Mouse (Mus musculus) inflammation-experienced regulatory T-cells, adult 6 months (primary cell): ENCODE results near the gene Nrp1. TPM values are rescaled to one million over a fixed set of nuclear protein-coding genes. Genes with fewer than 3 reads are reported as not detected.

Experiments
- ATAC-seq: one replicate; pipeline ENCODE4 v1.8.0; 2017
- polyA plus RNA-seq, 3 experiments: library from polyadenylated mRNA; unstranded; fragments of 100-300 nt; shearing (Covaris generic); gene quantifications; one replicate each; pipeline ENCODE4 v1.2.1; 2017

The Nrp1 gene
- polyA plus RNA-seq, 3 experiments from 2014 or later = 145 to 329 (median 260) TPM

DNA sequence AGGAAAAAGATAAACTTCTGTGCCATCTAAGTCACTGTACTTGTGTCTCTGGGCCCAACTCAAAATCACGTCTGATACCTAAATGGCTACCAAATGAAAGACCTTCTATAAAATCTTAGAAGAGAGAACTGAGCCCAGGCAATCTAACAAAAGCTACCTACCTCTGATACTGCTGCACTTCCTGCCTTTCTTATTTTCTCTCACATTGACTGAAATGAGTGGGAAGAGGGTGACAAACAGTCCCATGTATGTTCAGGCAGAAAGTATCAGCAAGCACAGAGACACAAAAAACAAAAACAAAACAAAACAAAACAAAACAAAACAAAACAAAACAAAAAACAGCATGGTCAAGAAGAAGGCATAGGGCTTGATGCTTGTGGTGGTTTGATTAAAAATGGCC lies 153.3 kb downstream of the Nrp1 start:
- ATAC-seq = peak; percentile 52

DNA sequence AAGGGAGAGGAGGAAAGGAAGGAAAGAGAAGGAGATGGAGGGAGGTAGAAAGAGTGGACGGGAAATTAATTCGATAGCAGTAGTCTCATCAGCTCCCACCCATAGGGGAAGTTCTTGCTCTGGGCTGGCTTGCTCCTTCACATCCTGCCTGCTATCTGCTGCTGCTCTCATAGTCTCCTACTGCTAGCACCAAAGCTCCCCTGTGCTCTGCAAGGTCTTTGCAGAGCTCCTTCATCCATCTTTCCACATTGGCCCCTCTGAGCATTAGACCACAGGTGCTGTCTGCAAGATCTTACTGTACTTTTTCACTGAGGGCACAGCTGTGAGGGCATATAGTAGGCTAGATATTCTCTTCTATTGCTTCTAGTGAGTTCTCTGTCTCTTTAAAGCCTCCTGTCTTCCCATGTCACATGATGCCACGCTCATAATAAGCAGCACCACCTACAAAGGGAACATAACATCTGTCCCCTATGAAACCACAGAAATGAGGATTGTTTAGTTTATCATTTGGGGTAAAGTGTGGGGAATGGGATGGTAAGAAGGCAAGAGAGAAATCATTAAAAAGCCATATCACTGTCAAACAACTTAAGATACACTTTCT lies 158.5 kb downstream of the Nrp1 start:
- peak; percentile 59 for ATAC-seq

DNA sequence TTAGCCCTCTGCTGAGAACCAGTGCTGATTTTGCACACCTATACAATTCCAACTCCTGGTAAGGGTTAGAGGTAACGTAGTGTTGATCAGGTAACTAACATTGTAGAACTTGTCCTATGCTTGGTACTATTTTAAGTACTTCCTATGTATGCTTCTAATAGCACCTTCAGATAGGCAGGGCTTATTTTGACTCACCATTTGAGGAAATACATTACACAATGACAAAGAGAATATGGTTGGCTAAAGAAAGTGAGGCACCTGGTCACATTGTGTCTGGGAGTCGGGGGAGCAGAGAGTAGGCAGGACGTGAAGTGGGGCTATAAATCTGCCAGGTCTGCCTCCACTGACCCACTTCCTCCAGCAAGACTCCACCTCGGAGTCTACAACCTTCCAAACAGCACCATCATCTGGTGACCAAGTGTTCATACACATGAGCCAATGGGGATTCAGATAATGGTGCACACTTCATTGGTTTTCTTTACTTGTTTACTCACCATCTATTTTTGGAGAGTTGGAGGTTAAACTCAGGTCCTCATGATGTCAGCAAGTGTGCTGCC lies 159.2 kb downstream of the Nrp1 start:
- ATAC-seq = peak; percentile 48

DNA sequence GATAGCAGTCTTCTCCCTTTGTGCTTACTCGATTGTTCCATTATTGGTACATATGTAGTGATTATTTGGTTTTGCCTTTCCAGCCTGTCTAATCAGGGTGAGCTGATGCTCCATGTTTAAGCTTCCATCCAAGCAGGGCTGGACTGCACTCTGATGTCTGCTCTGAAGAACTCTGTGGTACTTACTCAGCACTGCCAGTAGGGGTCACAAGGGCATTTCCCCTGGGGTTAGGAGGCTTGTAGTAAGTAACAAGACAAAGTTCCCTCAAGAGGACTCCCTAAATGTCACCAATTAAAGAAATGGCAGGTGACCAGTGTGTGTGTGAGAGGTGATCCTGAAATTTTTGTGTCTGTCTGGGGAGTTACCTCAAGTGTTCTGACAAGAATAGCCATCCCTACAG lies 161.0 kb downstream of the Nrp1 start:
- ATAC-seq = peak; percentile 67

DNA sequence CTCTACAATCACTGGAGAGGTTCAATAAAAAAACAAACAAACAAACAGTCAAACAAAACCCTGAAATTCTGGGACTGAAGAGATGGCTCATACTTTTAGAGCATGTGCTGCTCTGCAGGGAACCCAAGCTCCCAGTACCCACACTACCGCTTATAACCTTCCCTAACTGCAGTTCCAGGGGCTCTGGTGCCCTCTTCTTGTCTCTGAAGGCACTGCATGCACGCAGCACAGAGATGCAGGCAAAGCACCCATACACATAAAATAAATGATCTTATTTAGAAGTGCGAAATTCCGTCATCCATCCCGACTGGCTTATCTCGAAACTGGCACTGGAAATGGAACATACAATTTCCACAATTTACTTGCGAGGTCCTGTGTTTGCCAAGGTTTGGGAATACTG lies 165.4 kb downstream of the Nrp1 start:
- ATAC-seq = no peak

DNA sequence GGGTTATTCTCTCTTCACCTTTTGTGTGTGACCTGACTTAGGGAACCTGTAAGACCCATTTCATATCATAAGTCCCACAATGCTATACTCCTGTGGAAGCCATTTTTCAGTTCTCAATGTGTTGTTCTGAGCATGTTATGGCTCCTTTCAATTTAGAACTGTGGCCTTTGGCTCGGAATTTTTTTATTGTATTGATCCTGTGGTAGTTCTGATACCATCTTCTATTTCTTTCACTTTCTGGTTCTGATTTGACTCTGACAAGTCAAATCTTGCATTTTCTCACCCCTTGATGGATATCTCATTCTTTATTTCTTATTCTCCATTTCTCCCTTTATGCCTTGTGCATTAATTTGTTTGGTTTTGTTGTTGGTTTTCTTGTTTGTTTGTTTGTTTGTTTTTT lies 167.5 kb downstream of the Nrp1 start:
- ATAC-seq = no peak

DNA sequence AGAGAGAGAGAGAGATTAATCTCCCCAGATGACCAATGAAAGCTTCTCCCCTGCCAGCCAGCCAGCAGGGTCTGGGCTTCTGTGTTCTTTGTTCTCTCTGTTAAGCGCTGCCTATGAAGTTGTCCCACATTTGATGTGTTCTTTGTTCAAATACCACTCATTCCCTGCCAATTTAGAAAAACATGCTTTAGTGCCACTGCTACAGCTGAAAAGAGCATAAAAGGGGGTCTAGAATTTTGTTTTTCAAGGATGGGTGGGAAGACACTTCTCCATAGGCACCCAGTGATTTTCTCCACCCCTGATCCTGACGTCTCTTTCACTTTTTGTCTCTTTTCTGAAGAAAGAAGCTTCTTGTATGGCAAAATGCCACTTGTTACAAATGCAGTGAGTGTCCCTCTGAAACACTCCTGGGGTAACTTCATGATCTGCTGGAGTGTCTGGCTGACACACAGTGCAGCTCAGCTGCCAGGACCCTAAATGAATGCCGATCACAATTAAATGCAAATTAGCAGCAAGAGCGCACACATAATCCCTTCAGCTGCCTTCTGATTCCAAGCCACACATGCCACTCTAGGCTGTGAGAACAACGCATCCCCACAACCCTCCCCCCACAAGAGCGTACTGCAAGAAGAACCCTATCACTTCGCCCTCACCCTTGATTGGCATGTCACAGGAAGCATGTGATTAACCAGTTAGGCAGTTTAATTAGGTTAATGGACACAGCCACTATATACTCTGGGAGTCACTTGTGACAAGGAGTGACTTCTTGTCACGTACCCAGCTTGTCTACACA lies 170.4 kb downstream of the Nrp1 start:
- peak; percentile 61 for ATAC-seq

DNA sequence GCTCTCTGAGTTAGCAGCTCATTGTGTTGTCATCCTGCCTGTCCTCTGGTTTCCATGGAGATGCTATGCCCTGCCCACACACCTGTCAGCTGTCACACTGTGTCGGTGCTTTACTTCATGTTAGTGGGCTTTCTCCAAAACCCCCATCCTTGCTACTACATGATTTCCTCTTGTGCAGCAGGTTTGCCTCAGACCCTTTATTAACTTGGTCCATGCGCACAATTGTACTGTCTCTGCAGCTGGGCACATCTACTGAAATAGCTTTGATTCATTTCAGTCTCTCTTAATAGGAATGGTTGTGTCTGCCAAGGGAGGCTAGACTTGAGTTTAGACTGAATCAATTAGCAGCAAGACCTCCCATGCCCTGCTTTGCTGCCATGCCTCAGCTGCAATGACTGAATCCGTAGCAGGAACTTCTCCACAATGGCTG lies 176.1 kb downstream of the Nrp1 start:
- peak; percentile 87 for ATAC-seq

DNA sequence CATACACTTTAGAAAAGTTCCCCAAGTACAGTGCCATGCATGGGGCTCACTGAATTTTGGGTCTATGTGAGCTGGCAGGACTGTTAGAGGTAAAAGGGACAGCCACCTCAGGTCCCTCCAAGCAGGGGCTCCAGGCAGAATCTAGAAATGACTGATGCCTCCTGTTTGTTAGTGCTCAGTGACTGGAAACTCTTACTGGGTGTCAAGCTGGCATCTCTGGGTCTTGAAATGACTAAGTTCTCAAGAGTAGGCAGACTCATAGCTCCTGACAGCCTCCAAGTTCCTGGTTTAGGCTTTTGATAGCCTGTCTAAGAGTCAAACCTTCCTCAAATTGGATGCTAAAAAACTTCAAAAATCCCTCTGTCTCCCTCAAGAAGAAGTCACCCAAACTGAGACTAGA lies 177.3 kb downstream of the Nrp1 start:
- peak; percentile 69 for ATAC-seq

DNA sequence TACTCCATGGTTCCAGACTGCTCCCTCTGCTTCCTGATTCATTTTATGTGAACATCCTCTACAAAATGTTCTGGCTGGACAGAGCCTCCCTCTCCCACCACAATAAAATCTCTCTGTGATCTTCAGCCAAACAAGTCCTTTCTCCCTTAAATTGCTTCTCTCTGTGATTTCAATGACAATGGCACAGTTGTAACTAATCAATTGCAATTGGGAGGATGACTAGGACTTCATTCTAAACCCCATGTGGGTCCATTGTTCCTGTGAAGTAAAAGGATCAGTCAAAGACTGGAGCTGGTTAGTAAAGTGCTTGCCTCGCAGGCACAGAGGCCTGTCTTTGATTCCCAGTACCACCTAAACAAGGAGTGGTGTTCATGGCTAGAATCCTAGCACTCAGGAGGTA lies 180.0 kb downstream of the Nrp1 start:
- no peak for ATAC-seq

DNA sequence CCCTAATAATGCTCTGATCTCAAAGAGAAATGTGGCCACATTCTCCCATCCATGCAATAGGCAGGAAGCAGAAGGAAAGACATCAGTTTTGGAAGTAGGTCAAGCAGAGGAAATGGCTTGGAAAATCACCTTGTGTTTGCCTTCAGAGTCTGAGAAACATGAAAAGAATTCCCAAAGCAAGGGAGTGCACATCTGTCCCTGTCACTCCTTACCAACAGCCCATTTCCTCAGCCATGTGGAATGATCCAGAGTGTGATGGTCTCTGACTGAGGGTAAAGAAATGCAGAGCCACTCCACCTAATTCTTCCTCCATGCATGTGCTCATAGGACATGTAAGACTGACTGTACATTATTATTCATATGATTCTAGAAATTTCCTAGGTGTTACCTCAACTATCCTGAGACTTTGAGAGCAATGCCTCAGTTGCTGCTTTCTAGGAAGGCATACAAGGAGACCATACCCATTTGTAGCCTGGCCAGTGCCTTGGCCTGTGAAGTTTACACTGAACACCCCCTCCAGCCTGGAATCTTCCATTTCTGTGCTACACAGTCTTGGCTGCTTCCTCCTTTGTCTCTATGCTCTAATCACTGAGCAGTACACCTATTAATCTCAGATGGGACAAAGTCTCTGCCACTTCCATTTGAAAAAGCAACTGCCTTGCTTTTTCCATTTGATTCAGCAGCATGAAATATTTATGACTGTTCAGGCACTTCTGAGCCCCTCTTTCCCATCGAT lies 183.1 kb downstream of the Nrp1 start:
- ATAC-seq = peak; percentile 20

DNA sequence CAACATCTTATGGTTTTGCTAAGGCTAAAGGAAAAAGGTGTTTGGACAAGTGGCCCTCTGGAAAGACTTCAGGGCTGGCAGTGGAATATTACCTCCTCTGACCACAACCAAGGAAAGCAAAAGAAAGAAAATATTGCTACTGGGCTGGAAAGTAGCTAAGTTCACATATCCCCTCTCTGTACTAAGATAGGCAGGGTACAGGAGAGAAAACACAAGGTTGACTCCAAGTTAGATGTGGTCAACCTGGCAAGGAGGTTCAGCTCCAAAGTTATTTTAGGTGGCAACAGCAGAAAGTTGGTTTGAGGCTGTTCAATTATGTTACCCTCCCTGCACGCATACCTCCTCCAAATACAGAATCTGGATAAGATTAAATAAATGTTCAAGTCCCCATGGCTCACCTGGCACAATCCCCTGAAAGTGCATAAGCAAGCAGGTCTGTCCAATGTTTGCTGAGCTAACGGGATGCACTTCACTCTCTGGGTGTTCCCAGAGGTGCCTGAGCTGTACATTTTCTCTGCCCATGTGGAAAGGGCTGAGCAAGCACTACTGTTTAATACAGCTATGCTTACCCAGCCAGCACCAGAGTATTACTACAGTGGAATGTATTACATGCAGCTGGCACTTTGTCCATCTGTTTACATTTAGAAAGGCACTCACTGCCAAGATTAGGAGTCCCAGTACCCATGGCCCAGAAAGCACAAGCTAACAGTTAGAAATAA lies 185.9 kb downstream of the Nrp1 start:
- ATAC-seq = no peak

DNA sequence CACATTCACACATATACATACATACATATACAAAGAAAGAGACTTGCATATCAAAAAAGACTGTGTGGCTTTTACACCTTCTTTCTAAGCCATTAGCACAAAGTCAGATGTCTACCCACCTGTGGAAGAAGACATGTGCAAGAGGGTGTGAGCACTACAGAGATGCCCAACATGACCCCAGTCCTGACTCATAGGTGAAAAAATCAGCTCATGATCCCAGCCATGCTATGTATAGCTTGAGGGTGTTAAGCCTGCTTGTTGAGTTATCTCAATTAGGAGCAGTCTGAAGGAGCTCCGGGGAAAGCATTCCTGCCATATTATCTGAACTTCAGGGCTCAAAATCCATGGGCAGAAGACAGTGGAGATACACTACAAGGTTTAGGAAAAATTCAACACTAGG lies 187.9 kb downstream of the Nrp1 start:
- ATAC-seq = no peak

DNA sequence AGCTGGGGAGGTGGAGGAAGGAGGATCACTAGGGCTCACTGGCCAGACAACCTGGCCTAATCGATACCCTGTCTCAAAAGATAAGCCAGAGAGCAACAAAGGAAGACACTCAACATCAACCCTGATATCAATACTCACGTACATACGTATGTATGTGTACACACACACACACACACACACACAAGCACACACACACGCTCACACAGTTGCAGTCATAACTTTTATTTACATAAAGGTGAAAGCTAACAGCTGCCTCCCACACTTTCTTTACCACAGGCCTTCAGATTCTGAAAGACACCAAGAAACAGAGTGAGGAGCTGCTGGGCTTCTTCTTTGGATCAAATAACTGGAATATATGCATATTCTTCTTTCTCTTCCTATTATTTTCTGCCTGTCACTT lies 189.0 kb downstream of the Nrp1 start:
- peak; percentile 27 for ATAC-seq

DNA sequence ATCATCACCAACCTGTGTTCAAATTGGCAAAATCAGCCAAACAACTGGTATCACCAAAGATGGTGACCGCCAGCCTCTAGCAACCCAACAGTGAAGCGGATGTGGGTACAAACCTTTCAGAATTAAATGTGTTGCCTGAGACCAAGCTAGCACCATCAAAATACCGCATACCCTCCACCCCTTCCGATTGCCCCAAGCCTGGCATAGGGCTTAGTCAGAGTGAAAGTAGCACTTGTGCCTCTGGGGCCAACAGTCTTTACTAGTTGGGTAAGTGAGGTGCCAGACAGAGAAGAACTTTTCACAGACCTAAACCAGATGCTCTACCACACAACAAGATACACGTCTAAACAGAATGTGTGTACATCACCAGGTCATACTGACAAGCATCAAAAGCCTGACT lies 191.3 kb downstream of the Nrp1 start:
- peak; percentile 84 for ATAC-seq

DNA sequence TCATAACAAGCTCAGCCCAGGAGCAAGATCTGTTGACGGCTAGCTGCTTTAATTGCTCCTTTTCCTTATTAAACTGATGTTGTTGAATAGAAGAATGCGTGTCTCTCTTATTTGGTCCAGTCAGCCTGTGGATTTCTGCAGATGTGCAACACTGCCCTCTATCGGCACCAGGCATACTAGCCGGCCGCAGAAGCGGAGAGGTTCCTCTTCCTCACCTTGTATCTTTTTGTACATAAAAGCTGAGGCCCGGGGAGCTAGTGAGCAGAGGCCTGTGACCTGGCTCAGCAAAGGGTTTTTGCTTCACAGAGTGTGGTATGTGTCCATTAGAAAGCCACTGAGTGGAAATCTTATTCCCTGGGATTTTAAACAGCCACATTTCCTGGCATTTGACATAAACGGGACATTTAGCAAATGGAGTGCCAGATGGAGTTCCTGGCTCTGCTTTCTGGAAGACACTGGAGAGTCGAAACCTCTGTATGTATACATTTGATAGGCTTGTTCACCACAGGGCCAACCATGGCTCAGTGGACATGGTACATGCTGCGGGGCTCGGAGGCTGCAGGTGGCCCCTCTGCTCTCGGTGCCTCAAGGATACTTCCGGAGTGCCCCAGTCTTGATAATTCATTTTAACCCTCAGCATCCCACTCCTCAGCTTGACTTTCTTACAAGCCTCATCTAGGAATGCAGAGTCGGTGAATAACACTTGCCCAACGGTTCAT lies 193.2 kb downstream of the Nrp1 start:
- ATAC-seq = peak; percentile 44
